Mouse (Mus musculus): Measurements from ENCODE around the gene Tubd1. TPM values are rescaled to one million over a fixed set of nuclear protein-coding genes. Genes with fewer than 3 reads are reported as not detected.
"Not testable (repeated sequence)": the region's sequence is repeated elsewhere in the genome, so short reads cannot be mapped to it uniquely, and the experiment has no call there.

Tubd1 gene
- polyA plus RNA-seq, 1 experiment from 2014 or later = 13.8 TPM

DNA sequence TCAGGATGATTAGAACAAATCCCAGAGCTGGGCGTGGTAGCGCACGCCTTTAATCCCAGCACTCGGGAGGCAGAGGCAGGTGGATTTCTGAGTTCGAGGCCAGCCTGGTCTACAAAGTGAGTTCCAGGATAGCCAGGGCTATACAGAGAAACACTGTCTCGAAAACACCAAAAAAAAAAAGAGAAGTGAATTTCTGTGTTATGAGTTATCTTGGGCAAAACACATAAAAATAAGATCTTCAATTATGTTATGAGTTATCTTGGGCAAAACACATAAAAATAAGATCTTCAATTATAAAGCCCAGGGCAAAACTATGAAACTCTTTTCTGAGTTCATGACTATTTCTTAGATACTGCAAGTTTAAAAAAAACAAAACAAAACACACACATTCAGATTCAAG lies 11.5 kb upstream of the Tubd1 start:
- 92% methylated on average over 6 of the region's 6 CpGs for WGBS
- peaks cover 44% of the 10 kb centered on the region for H3K36me3 ChIP-seq
- ATAC-seq (ENCODE audit: insufficient number of reproducible peaks, insufficient read depth, low FRiP score, low TSS enrichment, low read depth) = not testable (repeated sequence)

GRCm38 (mm10) chr11:86534201-86534910 lies 10.4 kb upstream of the Tubd1 start:
- 92% methylated on average over 5 of the region's 5 CpGs for WGBS
- Histone ChIP-seq H3K9me3 (no peaks in the 10 kb centered on the region), H3K9ac (no peak overlapping the region), H3K27me3 (no peaks in the 10 kb centered on the region), H3K4me1 (no peaks in the 10 kb centered on the region), H3K36me3 (peaks cover 35% of the 10 kb centered on the region), H3K27ac (no peak overlapping the region), H3K4me2 (no peak overlapping the region), H3K4me3 (no peak overlapping the region)
- no peak for ATAC-seq (ENCODE audit: insufficient number of reproducible peaks, insufficient read depth, low FRiP score, low TSS enrichment, low read depth)

More for the DNA sequence above, 11.5 kb upstream of the Tubd1 start:
- H3K27ac ChIP-seq, H3K27me3 ChIP-seq, H3K9me3 ChIP-seq, H3K4me3 ChIP-seq, H3K4me1 ChIP-seq, H3K9ac ChIP-seq, H3K4me2 ChIP-seq: not testable (repeated sequence)

- Histone ChIP-seq H3K36me3 (peaks cover 8% of the 10 kb centered on the region; the same call in 1 of the 2 replicates), H3K4me1 (peaks cover 16% of the 10 kb centered on the region), H3K9ac (no peak overlapping the region), H3K27ac (no peak overlapping the region), H3K9me3 (no peaks in the 10 kb centered on the region), H3K27me3 (no peaks in the 10 kb centered on the region), H3K4me2 (no peak overlapping the region), H3K4me3 (no peak overlapping the region)
- WGBS = 82% methylated on average over 4 of the region's 4 CpGs
- no peak for ATAC-seq (ENCODE audit: insufficient number of reproducible peaks, insufficient read depth, low FRiP score, low TSS enrichment, low read depth)
Observed at GRCm38 (mm10) chr11:86538786-86539185, 6.0 kb upstream of the Tubd1 start.

DNA sequence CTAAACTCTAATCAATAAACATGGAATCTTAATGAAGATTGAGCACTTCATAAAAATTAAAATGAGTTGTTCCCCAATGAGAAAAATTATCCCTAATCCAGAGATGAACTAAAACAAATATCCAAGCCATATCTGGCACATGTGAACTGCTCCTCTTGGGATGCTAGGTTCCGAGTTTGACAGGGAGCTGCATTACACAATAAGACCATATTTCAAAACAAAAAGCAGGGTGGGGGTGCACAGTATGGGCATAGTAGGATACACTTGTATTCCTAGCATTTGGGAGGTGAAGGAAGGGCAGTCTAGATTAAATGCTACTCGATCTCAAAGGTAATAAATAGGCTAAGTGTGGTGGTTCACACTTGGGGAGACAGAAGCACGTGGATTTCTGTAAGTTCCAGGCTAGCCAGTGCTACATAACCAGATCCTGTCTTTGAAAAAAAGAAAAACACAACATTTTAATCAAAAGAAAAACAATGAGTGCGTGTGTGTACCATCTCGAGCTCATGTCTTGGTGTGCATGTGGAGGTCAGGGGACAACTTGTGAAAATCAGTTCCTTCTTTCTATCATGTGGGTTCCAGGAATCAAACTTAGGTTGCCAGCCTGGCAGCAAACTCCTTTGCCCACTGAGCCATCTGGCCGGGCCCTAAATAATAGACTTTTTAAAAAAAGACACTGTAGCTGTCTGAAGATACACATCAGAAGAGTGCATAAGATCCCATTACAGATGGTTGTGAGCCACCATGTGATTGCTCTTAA lies 4.9 kb upstream of the Tubd1 start:
- Histone ChIP-seq H3K4me1 (peaks cover 16% of the 10 kb centered on the region), H3K27ac (no peak overlapping the region), H3K9ac (no peak overlapping the region), H3K4me2 (no peak overlapping the region), H3K4me3 (no peak overlapping the region), H3K9me3 (no peaks in the 10 kb centered on the region), H3K27me3 (no peaks in the 10 kb centered on the region), H3K36me3 (0 out of 2 replicates have a peak, but pooled peaks cover under 1% of the 10 kb centered on the region)
- 88% methylated on average over 6 of the region's 6 CpGs for WGBS
- no peak for ATAC-seq (ENCODE audit: insufficient number of reproducible peaks, insufficient read depth, low FRiP score, low TSS enrichment, low read depth)

- WGBS = 84% methylated on average over 2 of the region's 2 CpGs
- no peak for ATAC-seq (ENCODE audit: insufficient number of reproducible peaks, insufficient read depth, low FRiP score, low TSS enrichment, low read depth)
Observed at GRCm38 (mm10) chr11:86540476-86540845, 4.3 kb upstream of the Tubd1 start.

DNA sequence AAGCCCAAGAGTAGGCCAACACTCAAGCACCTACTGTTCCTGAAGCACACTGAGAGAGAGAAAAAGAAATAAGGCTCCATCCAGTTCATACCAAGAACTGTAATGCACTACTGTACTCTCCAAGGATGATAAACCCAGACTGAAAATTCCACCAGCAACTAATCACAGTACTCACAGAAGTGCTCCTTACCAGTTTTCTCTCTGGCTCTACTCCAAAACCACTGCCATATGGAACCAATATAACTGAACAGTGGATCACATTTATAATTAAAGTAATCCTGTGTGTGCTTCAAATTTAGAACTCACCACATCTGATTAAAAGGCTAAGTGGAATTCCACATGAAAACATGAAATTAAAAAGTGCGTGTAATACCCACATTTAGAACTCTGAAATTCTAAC lies 1.9 kb upstream of the Tubd1 start:
- Histone ChIP-seq H3K4me2 (peak overlapping the region; percentile 80), H3K4me1 (peaks cover 25% of the 10 kb centered on the region), H3K27me3 (no peaks in the 10 kb centered on the region), H3K4me3 (peak overlapping the region; percentile 94), H3K9me3 (no peaks in the 10 kb centered on the region), H3K36me3 (no peaks in the 10 kb centered on the region), H3K9ac (peak overlapping the region; percentile 32; the same call in 1 of the 2 replicates), H3K27ac (peak overlapping the region; percentile 44; the same call in 1 of the 2 replicates)
- ATAC-seq (ENCODE audit: insufficient number of reproducible peaks, insufficient read depth, low FRiP score, low TSS enrichment, low read depth) = no peak
- WGBS = 21% methylated on average over 1 of the region's 1 CpGs

More at GRCm38 (mm10) chr11:86540476-86540845, 4.3 kb upstream of the Tubd1 start:
- no peaks in the 10 kb centered on the region for H3K9me3 ChIP-seq
- no peak overlapping the region for H3K4me3 ChIP-seq
- no peak overlapping the region for H3K27ac ChIP-seq
- no peaks in the 10 kb centered on the region for H3K27me3 ChIP-seq
- peaks cover 18% of the 10 kb centered on the region for H3K4me1 ChIP-seq
- no peaks in the 10 kb centered on the region for H3K36me3 ChIP-seq
- no peak overlapping the region for H3K4me2 ChIP-seq
- H3K9ac ChIP-seq = no peak overlapping the region

- Histone ChIP-seq H3K27me3 (no peaks in the 10 kb centered on the region), H3K4me3 (peak overlapping the region; percentile 94), H3K27ac (peak overlapping the region; percentile 83), H3K9me3 (no peaks in the 10 kb centered on the region), H3K9ac (peak overlapping the region; percentile 94), H3K4me2 (peak overlapping the region; percentile 80), H3K4me1 (peaks cover 25% of the 10 kb centered on the region), H3K36me3 (no peaks in the 10 kb centered on the region; the same call in 1 of the 2 replicates)
- under 1% methylated on average over 39 of the region's 50 CpGs for WGBS
- peak; percentile 62; the same call in 1 of the 2 replicates for ATAC-seq (ENCODE audit: insufficient number of reproducible peaks, insufficient read depth, low FRiP score, low TSS enrichment, low read depth)
Observed at GRCm38 (mm10) chr11:86543960-86544638, 692 bp upstream of the Tubd1 start.

- no peak for ATAC-seq (ENCODE audit: insufficient number of reproducible peaks, insufficient read depth, low FRiP score, low TSS enrichment, low read depth)
- 79% methylated on average over 8 of the region's 8 CpGs for WGBS
- Histone ChIP-seq H3K4me1 (peaks cover 25% of the 10 kb centered on the region), H3K9ac (peak overlapping the region; percentile 69), H3K4me3 (peak overlapping the region; percentile 94), H3K4me2 (peak overlapping the region; percentile 80), H3K9me3 (no peaks in the 10 kb centered on the region; the same call in 1 of the 2 replicates), H3K36me3 (peaks cover 12% of the 10 kb centered on the region), H3K27ac (peak overlapping the region; percentile 78; the same call in 1 of the 2 replicates), H3K27me3 (no peaks in the 10 kb centered on the region)
Observed at GRCm38 (mm10) chr11:86545556-86545955, 765 bp downstream of the Tubd1 start.

DNA sequence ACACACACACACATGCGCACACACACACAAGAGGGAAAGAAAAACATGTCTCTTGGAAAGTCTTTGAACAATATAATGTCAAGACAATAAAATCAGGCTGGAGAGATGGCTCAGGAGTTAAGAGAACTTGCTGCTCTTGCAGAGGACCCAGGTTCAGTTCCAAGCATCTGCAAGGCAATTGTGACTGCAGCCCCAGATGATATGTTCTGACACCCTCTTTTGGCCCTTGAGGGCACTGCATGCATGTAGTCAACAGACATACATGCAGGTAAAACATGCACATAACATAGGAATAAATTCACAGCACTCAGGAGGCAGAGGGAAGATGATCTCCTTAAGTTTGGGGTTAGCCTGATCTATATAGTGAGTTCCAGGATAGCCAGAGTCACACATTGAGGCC lies 2.6 kb downstream of the Tubd1 start:
- Histone ChIP-seq H3K4me1 (peaks cover 17% of the 10 kb centered on the region), H3K27ac (no peak overlapping the region), H3K4me2 (no peak overlapping the region), H3K4me3 (no peak overlapping the region), H3K9ac (no peak overlapping the region), H3K36me3 (peaks cover 15% of the 10 kb centered on the region), H3K9me3 (no peaks in the 10 kb centered on the region; the same call in 1 of the 2 replicates), H3K27me3 (no peaks in the 10 kb centered on the region)
- 93% methylated on average over 1 of the region's 1 CpGs for WGBS
- no peak for ATAC-seq (ENCODE audit: insufficient number of reproducible peaks, insufficient read depth, low FRiP score, low TSS enrichment, low read depth)

DNA sequence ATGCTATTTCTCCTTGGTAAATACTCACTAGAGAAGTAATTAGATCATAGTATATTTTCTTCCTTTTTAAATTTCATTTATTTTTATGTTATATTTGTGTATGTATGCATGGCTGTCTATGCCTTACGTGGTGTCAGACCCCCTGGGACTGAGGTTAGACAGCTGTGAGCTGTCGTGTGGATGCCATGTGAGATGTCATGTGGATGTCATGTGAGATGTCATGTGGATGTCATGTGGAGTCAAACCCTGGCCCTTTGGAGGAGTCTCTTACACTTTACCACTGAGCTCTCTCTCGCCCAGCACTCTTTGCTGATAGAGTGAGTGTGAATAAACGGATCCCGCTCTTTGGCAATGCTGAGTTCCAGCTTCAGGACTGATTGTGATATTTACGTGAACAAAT lies 8.7 kb downstream of the Tubd1 start:
- ATAC-seq (ENCODE audit: insufficient number of reproducible peaks, insufficient read depth, low FRiP score, low TSS enrichment, low read depth) = no peak
- Histone ChIP-seq H3K4me1 (no peaks in the 10 kb centered on the region), H3K9me3 (no peaks in the 10 kb centered on the region; the same call in 1 of the 2 replicates), H3K36me3 (peaks cover 42% of the 10 kb centered on the region), H3K4me2 (no peak overlapping the region), H3K27ac (no peak overlapping the region), H3K9ac (no peak overlapping the region), H3K4me3 (no peak overlapping the region), H3K27me3 (no peaks in the 10 kb centered on the region)
- WGBS = 91% methylated on average over 6 of the region's 6 CpGs

- WGBS = 90% methylated on average over 4 of the region's 4 CpGs
- no peak overlapping the region for H3K9ac ChIP-seq
- H3K4me2 ChIP-seq = no peak overlapping the region
- ATAC-seq (ENCODE audit: insufficient number of reproducible peaks, insufficient read depth, low FRiP score, low TSS enrichment, low read depth) = no peak
- H3K27ac ChIP-seq = no peak overlapping the region
- no peaks in the 10 kb centered on the region for H3K4me1 ChIP-seq
- H3K9me3 ChIP-seq = no peaks in the 10 kb centered on the region
- H3K27me3 ChIP-seq = no peaks in the 10 kb centered on the region
- peaks cover 46% of the 10 kb centered on the region for H3K36me3 ChIP-seq
- no peak overlapping the region for H3K4me3 ChIP-seq
Observed at GRCm38 (mm10) chr11:86558258-86558657, 13.5 kb downstream of the Tubd1 start.

All from embryonic facial prominence, embryonic 13.5 days (tissue).